Mouse (Mus musculus) embryonic facial prominence, embryonic 12.5 days (tissue): ENCODE data around the gene Vmn1r172. TPM values are rescaled to one million over a fixed set of nuclear protein-coding genes. Genes with fewer than 3 reads are reported as not detected.
"Not testable (repeated sequence)": the region's sequence is repeated elsewhere in the genome, so short reads cannot be mapped to it uniquely, and the experiment has no call there.

Experiments used
- ATAC-seq: fragments of 200-750 bp; cut with Nextera tagmentation; 2 replicates; pipeline ENCODE4 v1.8.0; 2017; ENCODE audit not compliant: insufficient number of reproducible peaks, insufficient read depth, low FRiP score, low TSS enrichment
- H3K27ac ChIP-seq: fragments of 300-500 bp; sonication (generic); 2 replicates; pipeline ENCODE4 v1.5.1; 2016; ENCODE audit warnings: mild to moderate bottlenecking
- H3K27me3 ChIP-seq: fragments of 300-500 bp; sonication (generic); 2 replicates; pipeline ENCODE4 v1.6.1; 2016; ENCODE audit warnings: mild to moderate bottlenecking, moderate library complexity
- H3K36me3 ChIP-seq: fragments of 300-500 bp; sonication (generic); 2 replicates; pipeline ENCODE4 v1.6.1; 2016; ENCODE audit warnings: mild to moderate bottlenecking
- H3K4me1 ChIP-seq: fragments of 300-500 bp; sonication (generic); 2 replicates; pipeline ENCODE4 v1.6.1; 2016
- H3K4me2 ChIP-seq: fragments of 300-500 bp; sonication (generic); replicated peaks from 2 replicates; pipeline ENCODE4 v1.6.1; 2016; ENCODE audit warnings: mild to moderate bottlenecking, moderate library complexity
- H3K4me3 ChIP-seq: fragments of 300-500 bp; sonication (generic); 2 replicates; pipeline ENCODE4 v1.5.1; 2016; ENCODE audit warnings: mild to moderate bottlenecking
- H3K9ac ChIP-seq: fragments of 300-500 bp; sonication (generic); 2 replicates; pipeline ENCODE4 v1.6.1; 2016; ENCODE audit warnings: mild to moderate bottlenecking, moderate library complexity
- H3K9me3 ChIP-seq: fragments of 300-500 bp; sonication (generic); 2 replicates; pipeline ENCODE4 v1.6.1; 2016; ENCODE audit warnings: mild to moderate bottlenecking, moderate library complexity
- WGBS: fragments of 180-500 bp; shearing (Covaris S2); methylation state at CpG from one replicate; pipeline ENCODE4 v1.1.7; 2016; 5-methylcytosine and 5-hydroxymethylcytosine counted together
- polyA plus RNA-seq: library from polyadenylated mRNA; unstranded; fragments of >200 nt; fragmentation: Nextera tagmentation; extraction: Ambion mirVana; gene quantifications from 2 replicates; pipeline ENCODE4 v1.2.1, GENCODE M21; 2016

Gene Vmn1r172
- not detected in 2 replicates for polyA plus RNA-seq

GRCm38 (mm10) chr7:23658016-23658415, at the start of gene Vmn1r172:
TSS of gene Vmn1r172 (plus strand) at chr7:23658316.
- Histone ChIP-seq H3K9me3 (no peaks in the 10 kb centered on the region), H3K4me2 (no peak within 1 kb of the TSS), H3K36me3 (no peaks in the 10 kb centered on the region), H3K27ac (no peak within 1 kb of the TSS), H3K27me3 (no peaks in the 10 kb centered on the region), H3K4me1 (no peaks in the 10 kb centered on the region), H3K9ac (no peak within 1 kb of the TSS), H3K4me3 (no peak within 1 kb of the TSS)
- WGBS: 62% methylated on average over 2 of the region's 2 CpGs
- no peak for ATAC-seq

DNA sequence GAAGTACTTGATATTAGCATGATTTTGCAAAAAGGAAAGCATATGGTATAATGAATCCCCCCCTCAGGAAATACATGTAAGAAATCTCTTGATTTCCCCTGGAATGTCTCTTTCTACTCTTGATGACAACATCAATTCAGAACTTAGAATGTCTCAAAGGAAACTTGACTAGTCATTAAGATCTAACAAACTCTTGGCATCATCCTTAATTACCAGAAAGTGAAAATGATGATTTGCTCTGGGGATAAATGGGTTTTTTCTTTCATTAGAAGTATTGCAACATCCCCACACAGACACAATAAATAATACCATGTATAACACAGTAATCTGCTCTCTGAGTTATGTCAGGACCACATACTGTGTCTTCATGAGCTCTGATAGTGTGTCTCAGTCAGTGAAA, 27.7 kb upstream of the Vmn1r172 start, which contains the start of gene Vmn1r171:
TSS of gene Vmn1r171 (plus strand) at position 301 of the 400 bp plus-strand sequence.
- no peaks in the 10 kb centered on the region for H3K27me3 ChIP-seq
- H3K4me1 ChIP-seq: no peaks in the 10 kb centered on the region
- H3K9ac ChIP-seq: no peak within 1 kb of the TSS
- no peaks in the 10 kb centered on the region for H3K36me3 ChIP-seq
- no peak for ATAC-seq
- H3K4me2 ChIP-seq: no peak within 1 kb of the TSS
- H3K4me3 ChIP-seq: no peak within 1 kb of the TSS
- H3K9me3 ChIP-seq: peaks cover 11% of the 10 kb centered on the region; the same call in 1 of the 2 replicates
- H3K27ac ChIP-seq: no peak within 1 kb of the TSS

DNA sequence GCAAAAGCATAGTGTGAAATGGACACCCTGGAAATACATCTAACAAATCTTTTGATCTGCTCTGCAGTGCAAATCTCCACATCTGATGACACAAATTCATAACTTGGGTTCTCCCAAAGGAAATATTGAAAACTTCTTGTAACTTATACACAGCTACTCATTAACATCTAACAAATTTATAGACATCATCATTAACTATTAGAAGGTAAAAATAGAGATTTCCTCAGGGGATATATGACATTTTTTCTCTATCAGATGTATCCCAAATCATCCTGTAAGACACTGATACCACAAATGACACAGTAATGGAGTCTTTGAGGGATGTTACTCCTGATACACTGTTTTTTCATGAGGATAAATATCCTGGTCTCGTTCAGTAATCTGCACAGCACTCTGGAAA, 42.3 kb downstream of the Vmn1r172 start, which contains the start of gene Vmn1r173:
TSS of gene Vmn1r173 (plus strand) at position 301 of the 400 bp plus-strand sequence.
- H3K4me2 ChIP-seq, H3K9me3 ChIP-seq, H3K27ac ChIP-seq, H3K36me3 ChIP-seq, H3K9ac ChIP-seq, H3K27me3 ChIP-seq, ATAC-seq, H3K4me1 ChIP-seq, H3K4me3 ChIP-seq: not testable (repeated sequence)
- WGBS: 58% methylated on average over 1 of the region's 1 CpGs

Other genes with a start within 250 kb of the Vmn1r172 start
- gene Vmn1r167, start 151.1 kb upstream of the Vmn1r172 start, polyA plus RNA-seq: not detected in 2 replicates
- gene Vmn1r168, start 118.6 kb upstream of the Vmn1r172 start, polyA plus RNA-seq: not detected in 2 replicates
- gene Vmn1r169, start 82.8 kb upstream of the Vmn1r172 start, polyA plus RNA-seq: not detected in 2 replicates
- gene Vmn1r170, start 52.1 kb upstream of the Vmn1r172 start, polyA plus RNA-seq: not detected in 2 replicates
- gene Vmn1r171, start 27.6 kb upstream of the Vmn1r172 start, polyA plus RNA-seq: not detected in 2 replicates
- gene Vmn1r173, start 42.4 kb downstream of the Vmn1r172 start, polyA plus RNA-seq: not detected in 2 replicates
- not detected in 2 replicates for gene Vmn1r174, start 94.0 kb downstream of the Vmn1r172 start, polyA plus RNA-seq
- not detected in 2 replicates for gene Vmn1r175, start 152.3 kb downstream of the Vmn1r172 start, polyA plus RNA-seq
- not detected in 2 replicates for gene Vmn1r176, start 179.1 kb downstream of the Vmn1r172 start, polyA plus RNA-seq
- gene Vmn1r177, start 208.1 kb downstream of the Vmn1r172 start, polyA plus RNA-seq: not detected in 2 replicates
- not detected in 2 replicates for gene Vmn1r178, start 233.7 kb downstream of the Vmn1r172 start, polyA plus RNA-seq